Mouse (Mus musculus): ENCODE results near the gene Gadl1. TPM values are rescaled to one million over a fixed set of nuclear protein-coding genes. Genes with fewer than 3 reads are reported as not detected.

Gene Gadl1
- polyA plus RNA-seq, 1 experiment from 2014 or later = 1.7 TPM

GRCm38 (mm10) chr9:116091921-116092320 is 182.7 kb downstream of the Gadl1 start:
- peaks cover 9% of the 10 kb centered on the region for H3K4me1 ChIP-seq
- no peak overlapping the region for H3K4me2 ChIP-seq
- WGBS = 49% methylated on average over 5 of the region's 5 CpGs
- ATAC-seq (ENCODE audit: insufficient read depth, low FRiP score, low read depth) = no peak
- H3K27ac ChIP-seq = peak overlapping the region; percentile 8; the same call in 1 of the 2 replicates
- no peaks in the 10 kb centered on the region for H3K27me3 ChIP-seq (replicated peaks)
- H3K9me3 ChIP-seq = no peaks in the 10 kb centered on the region
- H3K36me3 ChIP-seq = peaks cover 17% of the 10 kb centered on the region; the same call in 1 of the 2 replicates
- H3K4me3 ChIP-seq (replicated peaks) = no peak overlapping the region
- H3K9ac ChIP-seq = no peak overlapping the region

- Histone ChIP-seq H3K9me3 (no peaks in the 10 kb centered on the region), H3K4me3 (replicated peaks) (no peak overlapping the region), H3K27ac (peak overlapping the region; percentile 60), H3K9ac (no peak overlapping the region), H3K36me3 (peaks cover 12% of the 10 kb centered on the region), H3K27me3 (replicated peaks) (no peaks in the 10 kb centered on the region), H3K4me2 (peak overlapping the region; percentile 6; the same call in 1 of the 2 replicates), H3K4me1 (peaks cover 19% of the 10 kb centered on the region; the same call in 1 of the 2 replicates)
- ATAC-seq (ENCODE audit: insufficient read depth, low FRiP score, low read depth) = peak; percentile 76; the same call in 1 of the 2 replicates
- WGBS = 42% methylated on average over 16 of the region's 16 CpGs
Measured at GRCm38 (mm10) chr9:116098724-116099595, 189.7 kb downstream of the Gadl1 start.

- Histone ChIP-seq H3K4me2 (no peak overlapping the region), H3K36me3 (peaks cover 14% of the 10 kb centered on the region), H3K4me3 (replicated peaks) (no peak overlapping the region), H3K9me3 (no peaks in the 10 kb centered on the region), H3K27ac (peak overlapping the region; percentile 60), H3K27me3 (replicated peaks) (no peaks in the 10 kb centered on the region), H3K9ac (no peak overlapping the region), H3K4me1 (peaks cover 19% of the 10 kb centered on the region; the same call in 1 of the 2 replicates)
- ATAC-seq (ENCODE audit: insufficient read depth, low FRiP score, low read depth) = no peak
- WGBS = 65% methylated on average over 6 of the region's 6 CpGs
Measured at GRCm38 (mm10) chr9:116099596-116099993, 190.3 kb downstream of the Gadl1 start.

- 67% methylated on average over 9 of the region's 9 CpGs for WGBS
- Histone ChIP-seq H3K27ac (peak overlapping the region; percentile 60; the same call in 1 of the 2 replicates), H3K9ac (no peak overlapping the region), H3K27me3 (replicated peaks) (no peaks in the 10 kb centered on the region), H3K4me2 (no peak overlapping the region), H3K36me3 (peaks cover 17% of the 10 kb centered on the region), H3K4me3 (replicated peaks) (no peak overlapping the region), H3K9me3 (no peaks in the 10 kb centered on the region), H3K4me1 (peaks cover 19% of the 10 kb centered on the region; the same call in 1 of the 2 replicates)
- ATAC-seq (ENCODE audit: insufficient read depth, low FRiP score, low read depth) = no peak
Measured at GRCm38 (mm10) chr9:116100015-116100414, 190.8 kb downstream of the Gadl1 start.

- Histone ChIP-seq H3K4me1 (peaks cover 19% of the 10 kb centered on the region; the same call in 1 of the 2 replicates), H3K9ac (no peak overlapping the region), H3K4me2 (no peak overlapping the region), H3K4me3 (replicated peaks) (no peak overlapping the region), H3K27me3 (replicated peaks) (no peaks in the 10 kb centered on the region), H3K9me3 (no peaks in the 10 kb centered on the region), H3K27ac (no peak overlapping the region), H3K36me3 (peaks cover 26% of the 10 kb centered on the region)
- ATAC-seq (ENCODE audit: insufficient read depth, low FRiP score, low read depth) = no peak
- 76% methylated on average over 11 of the region's 11 CpGs for WGBS
Measured at GRCm38 (mm10) chr9:116101842-116102241, 192.6 kb downstream of the Gadl1 start.

- Histone ChIP-seq H3K27me3 (replicated peaks) (no peaks in the 10 kb centered on the region), H3K9ac (no peak overlapping the region), H3K9me3 (no peaks in the 10 kb centered on the region), H3K4me2 (no peak overlapping the region), H3K27ac (no peak overlapping the region), H3K4me3 (replicated peaks) (no peak overlapping the region), H3K4me1 (peaks cover 6% of the 10 kb centered on the region; the same call in 1 of the 2 replicates), H3K36me3 (peaks cover 53% of the 10 kb centered on the region)
- WGBS = 90% methylated on average over 17 of the region's 17 CpGs
- no peak for ATAC-seq (ENCODE audit: insufficient read depth, low FRiP score, low read depth)
Measured at GRCm38 (mm10) chr9:116104770-116105169, 195.5 kb downstream of the Gadl1 start.

GRCm38 (mm10) chr9:116108729-116109128 is 199.5 kb downstream of the Gadl1 start:
- no peaks in the 10 kb centered on the region for H3K27me3 ChIP-seq (replicated peaks)
- 71% methylated on average over 2 of the region's 2 CpGs for WGBS
- ATAC-seq (ENCODE audit: insufficient read depth, low FRiP score, low read depth) = no peak
- no peak overlapping the region for H3K4me2 ChIP-seq
- H3K9ac ChIP-seq = no peak overlapping the region
- H3K4me3 ChIP-seq (replicated peaks) = no peak overlapping the region
- no peak overlapping the region for H3K27ac ChIP-seq
- peaks cover 51% of the 10 kb centered on the region for H3K36me3 ChIP-seq
- H3K4me1 ChIP-seq = no peaks in the 10 kb centered on the region
- no peaks in the 10 kb centered on the region for H3K9me3 ChIP-seq

GRCm38 (mm10) chr9:116111149-116111970 is 202.1 kb downstream of the Gadl1 start:
- no peak for ATAC-seq (ENCODE audit: insufficient read depth, low FRiP score, low read depth)
- Histone ChIP-seq H3K9ac (no peak overlapping the region), H3K9me3 (no peaks in the 10 kb centered on the region), H3K4me1 (no peaks in the 10 kb centered on the region), H3K27ac (no peak overlapping the region), H3K36me3 (peaks cover 38% of the 10 kb centered on the region), H3K4me2 (no peak overlapping the region), H3K27me3 (replicated peaks) (no peaks in the 10 kb centered on the region), H3K4me3 (replicated peaks) (no peak overlapping the region)
- WGBS = 76% methylated on average over 9 of the region's 9 CpGs

GRCm38 (mm10) chr9:116114339-116114738 is 205.1 kb downstream of the Gadl1 start:
- no peak for ATAC-seq (ENCODE audit: insufficient read depth, low FRiP score, low read depth)
- WGBS = 24% methylated on average over 4 of the region's 4 CpGs
- no peak overlapping the region for H3K27ac ChIP-seq

GRCm38 (mm10) chr9:116115875-116116274 is 206.6 kb downstream of the Gadl1 start:
- Histone ChIP-seq H3K9me3 (no peaks in the 10 kb centered on the region), H3K4me1 (no peaks in the 10 kb centered on the region), H3K4me3 (replicated peaks) (no peak overlapping the region), H3K4me2 (no peak overlapping the region), H3K9ac (no peak overlapping the region), H3K27me3 (replicated peaks) (no peaks in the 10 kb centered on the region), H3K36me3 (peaks cover 9% of the 10 kb centered on the region; the same call in 1 of the 2 replicates), H3K27ac (no peak overlapping the region)
- 93% methylated on average over 7 of the region's 7 CpGs for WGBS
- no peak for ATAC-seq (ENCODE audit: insufficient read depth, low FRiP score, low read depth)

More at GRCm38 (mm10) chr9:116114339-116114738, 205.1 kb downstream of the Gadl1 start:
- Histone ChIP-seq H3K4me2 (no peak overlapping the region), H3K36me3 (peaks cover 20% of the 10 kb centered on the region), H3K4me1 (no peaks in the 10 kb centered on the region), H3K27me3 (replicated peaks) (no peaks in the 10 kb centered on the region), H3K4me3 (replicated peaks) (no peak overlapping the region), H3K9me3 (no peaks in the 10 kb centered on the region), H3K9ac (no peak overlapping the region)

GRCm38 (mm10) chr9:116118332-116118872 is 209.1 kb downstream of the Gadl1 start:
- WGBS = 79% methylated on average over 8 of the region's 8 CpGs
- H3K27me3 ChIP-seq (replicated peaks) = no peaks in the 10 kb centered on the region
- no peak overlapping the region for H3K4me2 ChIP-seq
- no peak overlapping the region for H3K9ac ChIP-seq
- 0 out of 2 replicates have a peak, but pooled peaks cover 7% of the 10 kb centered on the region for H3K36me3 ChIP-seq
- no peak overlapping the region for H3K4me3 ChIP-seq (replicated peaks)
- peaks cover 16% of the 10 kb centered on the region for H3K4me1 ChIP-seq
- no peak for ATAC-seq (ENCODE audit: insufficient read depth, low FRiP score, low read depth)
- H3K27ac ChIP-seq = no peak overlapping the region
- H3K9me3 ChIP-seq = no peaks in the 10 kb centered on the region

Measured in stomach, embryonic 15.5 days (tissue).